Comparison of ENCODE assay signal across 38 mouse cellular contexts in the genomic region with DNA sequence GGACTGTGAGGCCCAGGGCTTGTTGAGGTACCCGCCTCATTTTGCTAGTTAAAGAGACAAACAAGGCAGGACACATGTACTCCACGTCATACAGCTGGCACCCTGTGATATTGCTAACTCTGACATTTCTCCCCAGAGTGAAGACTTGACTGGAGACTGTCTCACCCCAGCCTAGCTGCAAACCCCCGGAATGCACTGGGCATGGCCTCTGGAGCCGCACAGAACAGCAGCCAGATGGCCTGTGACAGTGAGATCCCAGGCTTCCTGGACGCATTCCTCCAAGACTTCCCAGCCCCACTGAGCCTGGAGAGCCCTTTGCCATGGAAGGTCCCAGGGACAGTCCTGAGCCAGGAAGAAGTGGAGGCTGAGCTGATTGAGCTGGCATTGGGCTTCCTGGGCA. TPM values are rescaled to one million over a fixed set of nuclear protein-coding genes. Genes with fewer than 3 reads are reported as not detected.
A peak's percentile ranks its signal among the peaks of the same experiment; 100 is the strongest.
DNase-seq lines count a peak whose midpoint lies in the region; ATAC-seq lines count a peak whose summit lies in the region.
"Had no signal": no experiment of that assay in that cellular context is flagged by ENCODE, and none has a peak within 500 bp of the region (broad histone marks: within the 10 kb centered on the region; RNA-seq: fewer than 3 reads in every experiment).

No protein-coding gene starts in this region.

- no peak overlapping the region for H3K9ac ChIP-seq in heart, embryonic 11.5 days (ENCODE audit: low read depth, low read length)
- no peak overlapping the region for H3K9ac ChIP-seq in lung, embryonic 15.5 days
- H3K9ac ChIP-seq in neural tube, embryonic 11.5 days (ENCODE audit: low read length) = no peak overlapping the region
- H3K9ac ChIP-seq in neural tube, embryonic 15.5 days (replicated peaks) = no peak overlapping the region
- H3K9ac ChIP-seq: embryonic facial prominence, embryonic 13.5 days; forebrain, embryonic 15.5 days; heart, embryonic 15.5 days; hindbrain, embryonic 12.5 days; intestine, embryonic 15.5 days; liver, embryonic 14.5 days; stomach, embryonic 15.5 days had no signal

- H3K27ac ChIP-seq in heart, embryonic 11.5 days (ENCODE audit: low read depth, low read length) = 0 out of 2 replicates have a peak overlapping the region, but pooled peaks have one; percentile 22
- no peak overlapping the region for H3K27ac ChIP-seq in lung, embryonic 15.5 days
- 0 out of 2 replicates have a peak overlapping the region, but pooled peaks have one; percentile 4 for H3K27ac ChIP-seq in neural tube, embryonic 11.5 days (ENCODE audit: low read depth, low read length)
- no peak overlapping the region for H3K27ac ChIP-seq in neural tube, embryonic 15.5 days (replicated peaks)
- H3K27ac ChIP-seq: embryonic facial prominence, embryonic 13.5 days; forebrain, embryonic 10.5 days; forebrain, embryonic 15.5 days; hindbrain, embryonic 12.5 days; hindbrain, postnatal 0 days; intestine, embryonic 15.5 days; liver, embryonic 14.5 days; stomach, embryonic 15.5 days had no signal

- intact Hi-C loops in heart, postnatal 25 days (cut with DNase I) = no loop called here
- intact Hi-C loops in left cerebral cortex, postnatal 25 days (cut with DNase I) = no loop called here

- DNase-seq in heart, postnatal 25 days (ENCODE audit: low spot score) = no peak
- no peak for DNase-seq in lung, postnatal 25 days (ENCODE audit: low spot score)
- DNase-seq in neural tube, embryonic 11.5 days (ENCODE audit: low spot score) = no peak
- no peak for DNase-seq in left cerebral cortex, postnatal 25 days (ENCODE audit: low spot score in 2 of 2)
- DNase-seq: adrenal gland, postnatal 25 days; B cell, adult 2 months; cerebellum, adult 18-20 months; cerebellum, postnatal 10 days; kidney, adult 2 months; kidney, postnatal 10 days; liver; midbrain, embryonic 14.5 days; right cerebral cortex, postnatal 25 days; thymus, postnatal 14 days had no signal

- no peak overlapping the region for H3K4me3 ChIP-seq in heart, embryonic 11.5 days (ENCODE audit: low read depth, low read length)
- H3K4me3 ChIP-seq in lung, embryonic 15.5 days = no peak overlapping the region
- no peak overlapping the region for H3K4me3 ChIP-seq in neural tube, embryonic 11.5 days (ENCODE audit: low read depth, low read length)
- no peak overlapping the region for H3K4me3 ChIP-seq in neural tube, embryonic 15.5 days (replicated peaks)
- H3K4me3 ChIP-seq: embryonic facial prominence, embryonic 13.5 days; forebrain, embryonic 10.5 days; forebrain, embryonic 15.5 days; heart, embryonic 15.5 days; hindbrain, embryonic 12.5 days; intestine, embryonic 15.5 days; megakaryocyte, embryonic 14.5 days; stomach, embryonic 15.5 days had no signal

- no peaks in the 10 kb centered on the region for H3K27me3 ChIP-seq in heart, embryonic 11.5 days (ENCODE audit: control insufficient read depth, insufficient read depth, low read length)
- H3K27me3 ChIP-seq in lung, embryonic 15.5 days = no peaks in the 10 kb centered on the region
- H3K27me3 ChIP-seq in neural tube, embryonic 11.5 days (ENCODE audit: control insufficient read depth, insufficient read depth, low read length) = no peaks in the 10 kb centered on the region
- H3K27me3 ChIP-seq in neural tube, embryonic 15.5 days (replicated peaks) = no peaks in the 10 kb centered on the region
- H3K27me3 ChIP-seq: embryonic facial prominence, embryonic 13.5 days; forebrain, embryonic 15.5 days; heart, embryonic 15.5 days; hindbrain, embryonic 12.5 days; intestine, embryonic 15.5 days; megakaryocyte, embryonic 14.5 days; stomach, embryonic 15.5 days had no signal

- no peak overlapping the region for H3K4me2 ChIP-seq in heart, embryonic 11.5 days
- no peak overlapping the region for H3K4me2 ChIP-seq in lung, embryonic 15.5 days
- no peak overlapping the region for H3K4me2 ChIP-seq in neural tube, embryonic 11.5 days (ENCODE audit: low read depth)
- H3K4me2 ChIP-seq in neural tube, embryonic 15.5 days = no peak overlapping the region
- H3K4me2 ChIP-seq: embryonic facial prominence, embryonic 13.5 days; forebrain, embryonic 15.5 days; heart, embryonic 15.5 days; hindbrain, embryonic 12.5 days; intestine, embryonic 15.5 days; stomach, embryonic 15.5 days had no signal

- no peak for ATAC-seq in heart, embryonic 11.5 days (replicated peaks; ENCODE audit: insufficient number of reproducible peaks, low FRiP score, low TSS enrichment)
- 0 out of 2 replicates have a peak, but pooled peaks have one; percentile 7 for ATAC-seq in lung, embryonic 15.5 days (ENCODE audit: borderline replicate concordance, extremely low read depth, low FRiP score, low TSS enrichment)
- ATAC-seq in neural tube, embryonic 11.5 days (ENCODE audit: insufficient read depth, low FRiP score, low TSS enrichment) = no peak
- ATAC-seq in neural tube, embryonic 15.5 days (ENCODE audit: low FRiP score) = no peak
- ATAC-seq: forebrain, embryonic 15.5 days; hindbrain, postnatal 0 days had no signal

- no peaks in the 10 kb centered on the region for H3K4me1 ChIP-seq in heart, embryonic 11.5 days (ENCODE audit: control insufficient read depth, insufficient read depth, low read length)
- H3K4me1 ChIP-seq in lung, embryonic 15.5 days = no peaks in the 10 kb centered on the region; the same call in 1 of the 2 replicates
- no peaks in the 10 kb centered on the region for H3K4me1 ChIP-seq in neural tube, embryonic 11.5 days (ENCODE audit: control insufficient read depth, insufficient read depth, low read length)
- peaks cover 7% of the 10 kb centered on the region; the same call in 1 of the 2 replicates for H3K4me1 ChIP-seq in neural tube, embryonic 15.5 days
- H3K4me1 ChIP-seq: forebrain, embryonic 10.5 days; hindbrain, embryonic 12.5 days; stomach, embryonic 15.5 days had no signal

- H3K9me3 ChIP-seq in heart, embryonic 11.5 days (replicated peaks; ENCODE audit: control insufficient read depth, low read length) = no peaks in the 10 kb centered on the region
- no peaks in the 10 kb centered on the region for H3K9me3 ChIP-seq in lung, embryonic 15.5 days
- no peaks in the 10 kb centered on the region for H3K9me3 ChIP-seq in neural tube, embryonic 11.5 days (ENCODE audit: control insufficient read depth, low read length)
- H3K9me3 ChIP-seq in neural tube, embryonic 15.5 days (replicated peaks) = no peaks in the 10 kb centered on the region
- H3K9me3 ChIP-seq: embryonic facial prominence, embryonic 13.5 days; forebrain, embryonic 10.5 days; forebrain, embryonic 15.5 days; heart, embryonic 15.5 days; hindbrain, embryonic 12.5 days; intestine, embryonic 15.5 days; megakaryocyte, embryonic 14.5 days; stomach, embryonic 15.5 days had no signal

- H3K36me3 ChIP-seq in heart, embryonic 11.5 days (ENCODE audit: control insufficient read depth, insufficient read depth, low read length) = peaks cover 17% of the 10 kb centered on the region
- H3K36me3 ChIP-seq in lung, embryonic 15.5 days = peaks cover 22% of the 10 kb centered on the region
- H3K36me3 ChIP-seq in neural tube, embryonic 11.5 days (ENCODE audit: control insufficient read depth, insufficient read depth, low read length) = peaks cover 4% of the 10 kb centered on the region; the same call in 1 of the 2 replicates
- peaks cover 49% of the 10 kb centered on the region for H3K36me3 ChIP-seq in neural tube, embryonic 15.5 days

- WGBS in heart, embryonic 11.5 days (ENCODE audit: insufficient replicate concordance) = 66% methylated on average over 5 of the region's 5 CpGs
- 70% methylated on average over 5 of the region's 5 CpGs for WGBS in lung, embryonic 15.5 days
- 87% methylated on average over 5 of the region's 5 CpGs for WGBS in neural tube, embryonic 11.5 days
- WGBS in neural tube, embryonic 15.5 days = 92% methylated on average over 5 of the region's 5 CpGs

RNA-seq across cellular contexts. Expression of gene Ppm1f, which starts 6.9 kb away (rescaled TPM):
- polyA plus RNA-seq in heart, embryonic 11.5 days (2014; fragmentation: Nextera tagmentation; extraction: Ambion mirVana) = 14.6 and 25.5 TPM in 2 replicates
- 10 to 100 TPM; 21.5 to 31.2 TPM for total RNA-seq in heart, postnatal 25 days (2021)
- 35.6 and 36.7 TPM in 2 replicates for polyA plus RNA-seq in lung, embryonic 15.5 days (2015; fragmentation: Nextera tagmentation; extraction: Ambion mirVana)
- polyA plus RNA-seq in neural tube, embryonic 11.5 days (2014; fragmentation: Nextera tagmentation; extraction: Ambion mirVana) = 21.7 and 24.3 TPM in 2 replicates
- 25.6 and 27.8 TPM in 2 replicates for polyA plus RNA-seq in neural tube, embryonic 15.5 days (2015; fragmentation: Nextera tagmentation; extraction: Ambion mirVana)
- 10 to 100 TPM; 44.8 to 50.9 TPM for total RNA-seq in left cerebral cortex, postnatal 25 days (2021)

RNA-seq across cellular contexts. Expression of gene Vpreb1, which starts 32.5 kb away (rescaled TPM):
- 1.4 and 1.6 TPM in 2 replicates for polyA plus RNA-seq in heart, embryonic 11.5 days (2014; fragmentation: Nextera tagmentation; extraction: Ambion mirVana)
- total RNA-seq in heart, postnatal 25 days (2021) = under 1 TPM in 1 of 2 experiments, not detected in 1; 0.34 TPM
- polyA plus RNA-seq in lung, embryonic 15.5 days (2015; fragmentation: Nextera tagmentation; extraction: Ambion mirVana) = 2.6 and 3.2 TPM in 2 replicates
- polyA plus RNA-seq in neural tube, embryonic 11.5 days (2014; fragmentation: Nextera tagmentation; extraction: Ambion mirVana) = 1.2 and 1.7 TPM in 2 replicates
- polyA plus RNA-seq in neural tube, embryonic 15.5 days (2015; fragmentation: Nextera tagmentation; extraction: Ambion mirVana) = 1.5 and 1.6 TPM in 2 replicates
- not detected for total RNA-seq in left cerebral cortex, postnatal 25 days (2021)
- total RNA-seq: gastrocnemius, adult 18-20 months; hindbrain, postnatal 0 days; left cerebral cortex, postnatal 10 days; monocyte, adult 5-6 weeks; neutrophil, adult 5-6 weeks had no signal

RNA-seq across cellular contexts. Expression of gene Top3b, which starts 32.7 kb away (rescaled TPM):
- polyA plus RNA-seq in heart, embryonic 11.5 days (2014; fragmentation: Nextera tagmentation; extraction: Ambion mirVana) = 36.7 and 45.0 TPM in 2 replicates
- total RNA-seq in heart, postnatal 25 days (2021) = 10 to 100 TPM; 33.0 to 33.2 TPM
- 64.0 and 69.9 TPM in 2 replicates for polyA plus RNA-seq in lung, embryonic 15.5 days (2015; fragmentation: Nextera tagmentation; extraction: Ambion mirVana)
- 63.5 and 67.0 TPM in 2 replicates for polyA plus RNA-seq in neural tube, embryonic 11.5 days (2014; fragmentation: Nextera tagmentation; extraction: Ambion mirVana)
- polyA plus RNA-seq in neural tube, embryonic 15.5 days (2015; fragmentation: Nextera tagmentation; extraction: Ambion mirVana) = 69.8 and 70.6 TPM in 2 replicates
- 10 to 100 TPM; 53.6 to 65.1 TPM for total RNA-seq in left cerebral cortex, postnatal 25 days (2021)

RNA-seq across cellular contexts. Expression of gene Igll1, which starts 39.4 kb away (rescaled TPM):
- not detected in 2 replicates for polyA plus RNA-seq in heart, embryonic 11.5 days (2014; fragmentation: Nextera tagmentation; extraction: Ambion mirVana)
- not detected for total RNA-seq in heart, postnatal 25 days (2021)
- polyA plus RNA-seq in lung, embryonic 15.5 days (2015; fragmentation: Nextera tagmentation; extraction: Ambion mirVana) = 0.38 and 0.82 TPM in 2 replicates
- not detected in 2 replicates for polyA plus RNA-seq in neural tube, embryonic 11.5 days (2014; fragmentation: Nextera tagmentation; extraction: Ambion mirVana)
- polyA plus RNA-seq in neural tube, embryonic 15.5 days (2015; fragmentation: Nextera tagmentation; extraction: Ambion mirVana) = 0.57 TPM in 1 of 2 replicates, not detected in the other
- not detected for total RNA-seq in left cerebral cortex, postnatal 25 days (2021)
- total RNA-seq: adrenal gland, adult 18-20 months; adrenal gland, postnatal 25 days; common myeloid progenitor, adult 5-6 weeks; gastrocnemius, adult 18-20 months; gastrocnemius, postnatal 4 days; hindbrain, postnatal 0 days; left cerebral cortex, postnatal 10 days; monocyte, adult 5-6 weeks had no signal
- polyA plus RNA-seq: embryonic facial prominence, embryonic 13.5 days; forebrain, embryonic 15.5 days; frontal cortex, adult 2 months; heart, embryonic 15.5 days; hindbrain, embryonic 12.5 days; hindbrain, postnatal 0 days; large intestine, adult 2 months; limb, embryonic 11.5 days; midbrain, embryonic 14.5 days; urinary bladder, adult 2 months had no signal

Comparison
In these comparisons a context has a peak if more than half of its experiments do, and no peak if none do; other contexts are left out.
1. H3K27ac ChIP-seq: peak in heart, embryonic 11.5 days (single experiment) and neural tube, embryonic 11.5 days (single experiment); none in lung, embryonic 15.5 days (single experiment) and neural tube, embryonic 15.5 days (single experiment).